Mouse (Mus musculus) adrenal gland, postnatal 14 days (tissue): ENCODE data around the gene Ercc8. TPM values are rescaled to one million over a fixed set of nuclear protein-coding genes. Genes with fewer than 3 reads are reported as not detected.
A peak's percentile ranks its signal among the peaks of the same experiment; 100 is the strongest.

Experiments used
- DNase-seq: peaks from one replicate; pipeline ENCODE4 v3.0.0; 2021; ENCODE audit warnings: mixed read lengths
- long read RNA-seq, 2 experiments: library from polyadenylated mRNA; stranded (forward); transcript quantifications; one replicate each; pipeline ENCODE4 v2.0.0; 2021
- total RNA-seq: library from RNA; stranded (reverse); gene quantifications from 2 replicates; pipeline ENCODE4 v1.2.3, GENCODE M21; 2021

Ercc8 gene
- total RNA-seq = 11.2 and 12.5 TPM in 2 replicates
- long read RNA-seq, experiment 1, partial matches to known transcripts = 1 of 6 reads
- long read RNA-seq, experiment 1, other reads (novel, unspliced or antisense) = 1 of 6 reads
- long read RNA-seq, experiment 2, partial matches to known transcripts = 0 of 6 reads
- long read RNA-seq, experiment 2, other reads (novel, unspliced or antisense) = 2 of 6 reads

DNA sequence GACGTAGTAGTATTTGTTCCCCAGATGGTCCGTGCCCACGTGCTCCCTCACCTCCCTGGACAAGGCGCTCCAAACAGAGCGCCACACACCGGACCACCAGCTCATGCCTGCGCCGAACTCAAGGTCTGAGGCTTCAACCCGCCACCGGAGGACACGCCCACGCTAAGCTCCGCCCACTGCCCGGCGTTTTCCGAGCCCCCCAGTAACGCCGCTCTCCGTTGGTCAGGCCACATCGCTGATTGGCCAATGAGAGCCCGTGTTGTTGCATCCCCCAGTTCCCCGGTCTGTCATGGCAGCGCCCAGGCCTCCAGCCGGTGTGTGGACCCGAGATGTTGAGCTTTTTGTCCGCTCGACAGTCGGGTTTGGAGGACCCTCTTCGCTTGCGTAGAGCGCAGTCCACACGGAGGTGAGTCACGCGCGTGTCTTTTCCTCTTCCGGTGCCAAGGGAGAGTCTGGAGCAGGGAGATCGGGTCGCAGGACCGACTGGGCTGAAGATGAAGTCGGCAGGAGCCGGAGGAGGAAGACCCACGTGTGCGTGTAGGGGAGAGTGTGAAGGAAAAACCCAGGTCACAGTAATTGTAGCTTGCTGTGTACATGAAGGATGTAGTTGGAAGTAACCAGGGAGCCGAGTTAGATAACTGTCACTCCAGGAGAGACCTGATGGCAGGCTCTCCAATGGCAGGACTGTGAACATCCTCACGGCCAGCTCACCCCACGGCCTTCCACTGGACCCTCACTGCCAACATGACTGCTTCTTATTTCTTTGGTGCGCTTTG is at the start of gene Ercc8, which contains the start of gene Ndufaf2:
TSS of gene Ercc8 (plus strand) at position 267 of the 776 bp plus-strand sequence.
TSS of gene Ndufaf2 (minus strand) at position 159 of the 776 bp plus-strand sequence.
- peak; percentile 98 for DNase-seq

DNA sequence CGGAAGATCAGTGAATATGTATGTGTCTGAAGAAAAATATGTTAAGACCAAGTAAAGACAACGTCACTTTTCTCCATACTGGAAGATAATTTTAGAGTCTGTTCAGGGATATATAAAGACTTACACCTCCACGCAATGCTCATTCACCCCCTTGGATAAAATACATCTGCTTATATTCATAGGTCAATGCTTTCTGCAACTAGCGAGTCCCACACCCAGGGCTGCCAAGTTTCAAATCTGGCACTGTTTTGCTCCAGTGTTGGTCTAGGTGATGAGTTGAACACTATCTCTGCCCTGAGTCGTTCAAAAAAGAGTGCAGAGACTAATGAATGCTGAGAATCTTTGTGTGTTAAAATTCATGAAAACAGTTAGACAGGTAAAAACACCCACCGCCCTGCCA is 47.6 kb upstream of the Ercc8 start:
- no peak for DNase-seq

DNA sequence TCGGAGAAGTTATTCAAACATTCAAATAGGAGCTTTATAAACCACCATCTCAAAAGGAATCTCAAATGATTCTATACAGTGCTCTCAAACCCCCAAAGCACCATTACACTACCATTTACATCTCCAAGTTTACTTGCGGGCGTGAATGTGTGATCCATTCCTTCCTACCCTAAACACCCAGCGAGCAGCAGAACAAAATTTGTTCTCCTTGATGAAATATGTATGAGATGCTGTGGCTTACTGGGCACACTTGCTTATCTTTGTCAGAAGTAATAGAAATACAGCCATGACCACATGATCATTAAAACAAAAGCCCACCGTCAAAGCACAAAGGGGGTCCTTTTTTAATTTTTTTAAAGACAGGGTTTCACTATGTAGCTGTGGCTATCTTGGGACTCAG is 45.0 kb upstream of the Ercc8 start:
- DNase-seq = no peak

DNA sequence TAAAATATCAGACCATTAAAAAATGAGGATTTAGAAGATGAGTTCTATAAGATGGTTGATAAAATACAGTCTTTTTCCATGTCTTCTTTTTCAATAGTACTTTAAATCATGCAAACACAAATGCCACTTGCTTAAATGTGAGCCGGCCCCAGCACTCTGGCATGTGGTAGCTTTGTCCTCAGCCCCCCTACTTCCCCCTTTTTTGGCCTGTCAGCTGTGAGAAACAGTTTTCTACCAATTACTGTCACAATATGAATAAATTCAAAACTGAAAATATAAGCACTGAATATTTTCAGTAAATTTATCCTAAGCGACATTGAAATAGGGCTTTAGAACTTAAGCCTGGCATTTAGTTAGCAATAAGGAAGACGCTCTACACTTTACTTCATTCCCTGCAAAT is 44.3 kb upstream of the Ercc8 start:
- no peak for DNase-seq

DNA sequence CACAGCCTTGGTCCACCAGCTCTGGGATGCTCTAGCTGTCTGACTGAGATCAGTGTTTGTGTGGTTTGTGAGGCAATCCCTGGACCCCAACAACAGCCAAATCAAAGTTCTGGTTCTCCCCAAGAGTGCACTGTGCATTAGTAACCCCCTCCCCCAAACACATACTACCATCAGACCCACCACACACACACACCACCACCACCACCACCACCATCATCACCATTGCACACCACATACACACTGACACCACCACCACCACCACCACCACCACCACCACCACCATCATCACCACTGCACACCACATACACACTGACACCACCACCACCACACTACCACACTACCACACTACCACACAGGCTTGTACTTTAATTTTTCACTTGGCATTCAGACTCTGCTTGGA is 40.9 kb upstream of the Ercc8 start:
- DNase-seq = no peak

DNA sequence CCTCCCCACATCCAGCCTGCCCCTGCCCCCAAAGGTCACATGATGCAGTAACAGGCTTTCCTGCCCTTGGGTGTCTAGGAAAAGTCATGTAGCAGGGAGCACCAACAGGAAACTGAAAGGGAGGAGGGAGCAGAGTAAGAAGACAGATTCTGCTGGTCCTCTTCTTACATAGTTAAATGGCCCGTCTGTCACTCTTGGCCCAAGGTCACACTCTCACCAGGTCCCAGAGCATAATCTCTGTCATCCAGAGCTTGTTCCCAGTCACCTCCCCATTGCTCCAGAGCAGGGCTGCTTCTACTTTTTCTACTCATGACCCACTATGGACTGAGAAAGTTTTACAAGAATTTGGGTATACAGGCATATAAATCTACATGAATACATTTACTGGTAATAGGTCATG is 40.3 kb upstream of the Ercc8 start:
- DNase-seq = no peak

DNA sequence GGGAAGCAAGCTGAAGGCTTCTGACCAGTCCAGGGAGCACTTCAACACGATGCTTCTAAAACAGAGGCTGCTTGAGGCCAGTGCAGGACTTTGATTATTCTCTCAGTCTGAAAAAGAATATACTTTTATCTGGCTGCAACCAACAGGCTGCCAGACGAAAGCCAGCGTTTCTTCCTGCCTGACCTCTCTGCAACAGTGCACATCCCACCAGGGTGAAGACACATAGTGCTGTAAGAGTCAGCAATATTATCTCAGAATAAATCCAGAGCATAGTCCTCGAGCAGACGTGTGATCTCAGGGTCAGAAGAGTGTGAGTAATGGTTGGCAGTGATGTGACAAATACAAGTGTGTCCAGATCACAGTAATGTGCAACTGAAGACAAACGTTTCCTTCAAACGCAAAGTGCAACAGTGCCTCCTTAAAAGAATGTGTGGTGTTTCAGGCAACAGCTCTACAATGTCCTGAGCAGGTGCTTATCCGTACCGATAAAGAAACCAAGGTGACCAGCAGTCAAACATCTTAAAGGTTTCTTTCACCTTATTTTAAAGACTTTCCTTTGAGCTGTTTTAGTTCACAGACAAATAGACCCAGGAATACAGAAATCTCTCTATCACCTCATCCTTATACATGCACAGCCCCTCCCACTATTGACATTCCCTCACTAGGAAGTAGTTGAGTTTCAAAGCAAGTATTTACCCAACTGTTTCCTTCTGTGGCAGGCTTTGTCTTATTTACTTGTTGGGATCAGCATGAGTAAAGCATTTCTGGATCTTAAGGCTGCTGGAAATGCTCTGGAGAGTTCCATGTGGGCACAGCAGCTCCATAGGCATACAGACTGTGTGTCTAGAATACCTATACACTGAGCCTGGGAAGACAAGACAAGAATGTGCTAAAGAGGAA is 38.9 kb upstream of the Ercc8 start:
- no peak for DNase-seq

DNA sequence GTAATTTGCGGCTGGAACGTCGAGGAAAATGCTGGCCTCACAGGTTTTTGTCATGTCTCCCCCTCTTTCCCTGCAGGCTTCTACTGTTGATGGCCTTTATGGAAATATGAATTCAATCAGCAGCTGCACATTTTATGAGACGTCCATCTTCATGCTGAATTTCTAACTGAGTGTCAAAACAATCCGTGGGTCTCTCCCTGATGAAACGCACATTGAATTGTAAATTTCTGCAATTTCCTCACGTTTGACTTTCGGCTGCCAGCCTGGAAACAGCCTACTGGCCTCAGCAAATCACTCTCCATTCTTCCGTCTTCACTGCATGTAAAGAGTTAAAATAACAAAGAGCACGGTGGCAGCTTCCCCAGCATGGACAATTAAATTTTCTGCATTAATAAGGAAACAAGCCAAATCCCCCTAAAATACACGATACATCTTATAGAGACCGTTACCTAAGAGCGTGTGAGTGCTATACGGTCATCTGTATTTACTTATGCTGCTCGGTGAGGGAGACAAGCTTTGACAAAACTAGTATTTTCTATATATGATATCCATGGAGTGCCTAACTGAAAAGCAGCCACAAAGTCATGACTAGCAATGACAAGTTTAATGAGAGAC is 35.3 kb upstream of the Ercc8 start:
- DNase-seq = no peak

DNA sequence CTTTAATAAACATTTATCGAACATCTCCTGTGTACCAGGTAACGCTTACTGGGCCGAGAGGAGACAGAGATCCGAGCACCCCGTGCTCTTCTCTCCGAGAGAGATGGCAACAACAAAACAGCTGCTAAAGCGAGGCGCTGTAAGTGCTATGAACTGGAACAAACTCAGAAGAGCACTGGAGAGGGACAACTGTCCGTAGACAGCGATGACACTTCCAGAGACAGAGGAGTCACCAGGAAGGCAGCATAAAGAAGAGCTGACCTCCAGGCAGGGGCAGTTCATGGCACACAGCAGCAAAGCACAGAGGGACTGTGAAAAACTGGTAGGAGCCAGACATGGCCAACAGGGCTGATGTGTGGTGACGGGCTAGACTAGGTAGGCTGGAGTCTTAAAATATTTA is 34.4 kb upstream of the Ercc8 start:
- DNase-seq = no peak

DNA sequence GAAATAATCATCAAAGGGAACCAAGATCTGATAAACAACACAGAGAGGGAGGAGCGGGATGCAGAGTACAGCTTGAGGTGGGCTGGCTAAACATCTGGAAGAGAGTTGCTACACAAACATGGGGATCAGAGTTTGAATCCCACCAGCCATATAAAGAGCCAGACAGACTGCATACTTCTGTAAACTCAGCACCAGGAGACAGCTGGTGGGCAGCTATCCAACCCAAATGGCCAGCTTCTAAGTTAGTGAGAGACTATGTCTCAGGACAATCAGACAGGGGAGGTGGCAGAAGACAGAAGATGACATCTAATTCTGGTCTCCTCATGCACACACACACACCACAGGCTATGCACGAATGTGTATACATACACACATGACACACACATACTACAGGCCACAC is 32.3 kb upstream of the Ercc8 start:
- no peak for DNase-seq

DNA sequence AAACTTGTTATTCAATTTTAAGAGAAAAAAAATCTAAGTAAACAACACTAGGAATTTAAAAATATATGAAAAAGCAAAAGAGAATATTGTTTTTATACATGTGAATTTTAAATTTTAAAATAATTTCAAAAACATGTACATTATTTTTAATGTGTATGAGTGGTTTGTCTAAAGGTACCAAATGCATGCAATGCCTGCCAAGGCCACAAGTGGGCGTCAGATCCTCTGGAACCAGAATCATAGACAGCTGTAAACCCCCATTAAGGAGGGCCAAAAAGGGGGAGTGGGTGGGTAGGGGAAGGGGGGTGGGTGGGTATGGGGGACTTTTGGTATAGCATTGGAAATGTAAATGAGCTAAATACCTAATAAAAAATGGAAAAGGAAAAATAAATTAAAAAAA is 31.4 kb upstream of the Ercc8 start:
- peak; percentile 30 for DNase-seq

DNA sequence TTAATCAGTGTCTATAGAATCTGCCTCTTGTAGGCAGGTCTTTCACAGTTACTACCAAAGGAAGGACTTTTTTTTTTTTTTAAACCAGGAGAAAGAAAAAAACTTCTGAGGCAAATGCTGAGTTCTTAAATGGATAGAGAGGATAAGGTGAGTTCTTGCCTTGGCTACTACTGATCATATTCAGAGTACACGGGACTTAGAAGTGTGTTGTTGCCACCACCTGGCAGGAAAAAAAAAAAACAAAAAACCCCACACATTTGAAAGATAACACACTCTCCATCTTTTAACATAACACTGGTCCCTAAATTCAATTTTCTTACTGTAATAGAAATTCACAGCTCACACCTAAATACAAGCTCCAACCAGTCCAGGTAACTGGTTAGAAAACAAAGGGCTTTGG is 30.6 kb upstream of the Ercc8 start:
- DNase-seq = no peak

DNA sequence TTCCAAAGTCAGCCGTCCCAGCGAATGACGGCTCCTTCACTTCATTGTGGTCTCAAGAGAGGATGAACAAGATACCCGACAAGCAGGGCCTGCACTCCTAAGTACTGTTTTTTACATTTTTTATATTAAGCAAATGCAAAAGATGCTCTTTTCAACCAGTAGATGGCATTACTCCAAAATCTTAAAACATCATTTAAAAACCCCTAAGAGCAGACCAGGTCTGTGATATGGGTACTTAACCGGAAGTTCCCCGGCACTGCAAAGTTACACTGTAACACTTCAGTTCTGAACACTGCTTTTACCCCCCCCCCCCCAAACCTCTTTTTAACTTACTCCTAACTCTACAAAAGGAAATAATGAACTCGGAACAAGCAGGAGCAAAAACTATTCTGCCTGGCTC is 29.5 kb upstream of the Ercc8 start:
- DNase-seq = no peak

DNA sequence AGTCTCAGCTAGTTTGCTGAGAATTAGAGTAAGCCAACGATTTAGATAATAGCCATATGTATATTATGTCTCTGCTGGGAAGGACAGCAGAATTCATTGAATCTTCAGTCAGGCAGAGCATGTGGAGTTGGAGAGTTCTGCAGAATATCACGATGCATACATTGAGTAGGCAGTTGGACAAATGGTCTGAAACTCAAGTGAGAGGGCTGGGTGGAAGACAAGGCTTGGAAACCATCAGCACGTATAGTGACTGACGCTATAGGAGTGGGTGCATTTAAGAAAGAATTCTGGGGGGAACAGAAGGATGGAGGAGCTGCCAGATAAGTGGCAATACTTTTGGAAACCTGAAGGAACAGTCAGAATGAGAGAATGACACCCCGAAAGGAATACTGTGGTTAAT is 27.8 kb upstream of the Ercc8 start:
- no peak for DNase-seq

DNA sequence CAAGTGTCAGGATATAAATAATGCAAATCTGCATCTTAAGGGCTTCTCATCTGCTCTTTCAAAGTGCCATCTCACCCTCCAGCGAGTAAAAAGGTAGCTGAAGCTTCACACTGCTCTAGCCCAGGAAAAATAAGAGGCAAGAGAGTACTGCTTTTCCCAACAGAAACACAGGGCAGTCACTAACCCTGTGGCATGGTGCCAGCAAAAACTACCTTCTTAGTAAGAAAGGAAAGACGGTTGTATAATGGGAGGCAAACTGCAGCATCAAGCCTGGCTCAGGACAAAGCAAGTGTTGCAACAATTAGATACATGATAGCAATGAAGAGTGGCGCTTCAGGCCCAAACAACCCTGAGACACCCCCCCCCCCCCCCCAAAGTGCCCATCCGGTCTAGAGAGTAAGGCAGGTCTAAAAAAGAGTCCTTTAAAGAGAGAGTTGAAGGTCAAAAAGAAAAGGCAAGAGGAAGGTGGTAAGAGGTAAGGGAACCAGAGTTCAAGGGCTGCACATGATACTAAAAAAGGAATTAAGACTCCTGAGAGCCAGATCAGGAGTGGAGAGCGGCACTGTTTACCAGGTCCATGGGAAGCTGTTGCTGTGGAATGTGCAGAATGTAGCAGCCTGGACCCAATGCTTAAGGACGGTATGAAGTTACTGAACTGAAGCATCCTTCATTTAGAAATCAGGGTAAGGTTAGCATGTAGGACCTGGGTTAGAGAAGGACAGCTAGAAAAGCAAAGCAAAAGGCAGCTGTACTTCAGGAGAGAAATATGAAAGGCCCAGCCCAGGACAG is 26.3 kb upstream of the Ercc8 start:
- DNase-seq = no peak

DNA sequence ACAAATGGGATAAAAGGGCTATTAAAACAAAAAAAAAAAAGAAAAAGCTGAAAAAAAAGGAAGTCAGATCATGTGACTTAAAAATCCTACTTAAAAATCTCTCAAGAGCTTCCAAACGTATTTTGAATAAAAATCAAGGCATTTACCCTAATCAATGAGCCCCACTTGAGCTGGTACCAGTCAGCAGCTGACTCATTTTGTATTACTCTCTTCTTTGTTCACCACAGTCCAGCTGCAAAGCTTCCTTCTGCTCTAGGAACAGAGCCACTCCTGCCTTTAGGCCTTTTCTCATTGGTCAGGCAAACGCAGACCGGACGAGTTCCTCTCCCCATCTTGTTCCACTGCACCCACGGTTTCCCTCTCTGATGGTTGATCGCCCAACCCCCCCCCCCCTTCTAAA is 22.9 kb upstream of the Ercc8 start:
- no peak for DNase-seq

DNA sequence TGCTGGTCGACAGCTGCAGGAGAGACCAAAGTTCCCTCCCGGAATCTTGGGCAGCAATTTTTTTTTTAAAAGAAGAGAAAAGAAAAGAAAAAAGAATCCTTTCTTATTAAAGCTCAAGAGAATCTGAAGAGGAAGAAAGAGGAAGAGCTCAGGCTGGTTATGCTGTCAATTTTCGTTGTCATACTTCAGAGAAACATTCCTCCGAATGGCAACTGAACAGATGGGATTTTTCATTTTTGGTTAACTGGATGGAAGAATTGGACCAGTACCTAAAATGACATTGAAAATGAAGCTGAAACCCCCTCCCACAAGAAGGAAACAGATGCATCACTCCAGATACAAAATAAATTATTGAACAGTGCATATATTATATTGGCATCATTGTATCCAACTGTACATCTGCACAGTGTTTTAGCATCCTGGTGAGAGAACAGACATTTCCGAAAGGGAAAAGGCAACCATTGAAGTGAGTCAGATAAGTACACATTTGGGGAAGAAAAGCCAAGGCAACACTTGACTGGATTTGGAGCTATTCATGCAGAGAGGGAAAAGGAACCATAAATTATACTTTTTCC is 20.0 kb upstream of the Ercc8 start:
- no peak for DNase-seq

DNA sequence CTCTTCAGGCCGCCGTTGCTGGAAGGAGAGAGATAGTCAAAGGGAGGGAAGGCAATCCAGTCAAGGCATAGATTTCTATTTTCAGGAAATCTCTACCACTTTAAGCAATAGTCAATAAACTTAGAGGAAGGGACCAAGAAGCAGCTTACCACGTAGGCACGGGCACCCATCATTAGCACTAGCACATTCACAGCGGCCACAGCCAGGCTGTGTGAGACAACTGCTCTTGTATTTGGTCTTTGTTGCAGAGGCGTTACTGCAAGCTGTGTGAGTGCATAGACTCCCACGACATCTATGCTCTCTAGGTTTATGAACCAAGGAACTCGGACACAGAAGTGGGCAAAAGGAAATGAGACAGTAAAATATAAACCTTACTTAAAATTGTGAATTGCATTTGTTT is 14.4 kb upstream of the Ercc8 start:
- DNase-seq = no peak

DNA sequence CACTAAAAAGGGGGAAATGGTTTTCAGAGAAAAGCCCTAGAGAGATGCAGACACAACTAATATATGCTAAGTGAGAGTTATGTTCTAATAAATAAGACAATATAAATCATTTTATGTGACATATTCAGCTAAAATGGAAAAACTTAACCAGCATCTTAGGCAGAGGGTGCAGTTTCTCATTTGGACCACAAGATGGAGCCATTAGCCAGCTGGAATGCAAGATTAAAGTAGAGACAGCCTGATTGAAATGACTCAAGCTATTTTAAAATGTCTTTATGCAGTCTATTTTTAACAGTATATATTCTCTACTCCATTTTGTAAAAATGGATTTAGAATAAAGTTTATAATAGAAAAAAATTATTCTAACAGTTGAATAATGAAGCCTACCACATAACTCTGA is 6.7 kb upstream of the Ercc8 start:
- peak; percentile 32 for DNase-seq

DNA sequence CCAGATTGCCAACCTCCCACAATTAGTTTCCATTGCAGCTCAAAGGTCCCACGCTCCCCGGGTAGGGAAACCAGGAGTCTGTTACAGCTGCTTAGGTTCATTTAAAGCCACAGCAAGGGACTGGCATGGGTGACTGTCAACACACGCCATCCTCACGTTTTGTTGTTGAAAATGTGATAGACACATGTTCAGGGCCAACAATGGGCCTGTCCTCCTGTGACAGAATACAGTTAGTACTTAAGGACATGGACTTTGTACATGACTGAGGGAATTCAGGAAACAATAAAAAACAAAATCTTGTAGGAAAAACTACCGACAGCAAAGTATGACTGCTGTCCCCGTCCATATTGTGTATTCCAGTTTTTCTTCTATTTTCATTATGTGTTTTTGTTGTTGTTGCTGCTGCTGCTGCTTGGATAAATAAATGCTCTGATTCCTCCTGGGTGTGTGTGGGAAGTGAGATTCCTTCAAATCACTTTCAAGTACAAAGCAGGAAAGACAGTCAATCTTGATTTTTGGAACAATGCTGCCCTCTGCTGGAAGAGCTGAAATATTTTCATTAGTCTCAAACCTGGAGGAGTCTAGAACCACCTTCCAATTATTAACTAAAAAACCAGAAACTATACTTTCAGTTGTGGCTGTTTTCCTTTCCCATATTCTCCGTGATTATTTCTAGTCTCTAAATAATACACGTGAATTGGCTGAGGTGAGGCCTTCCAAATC is 5.7 kb upstream of the Ercc8 start:
- peak; percentile 80 for DNase-seq

DNA sequence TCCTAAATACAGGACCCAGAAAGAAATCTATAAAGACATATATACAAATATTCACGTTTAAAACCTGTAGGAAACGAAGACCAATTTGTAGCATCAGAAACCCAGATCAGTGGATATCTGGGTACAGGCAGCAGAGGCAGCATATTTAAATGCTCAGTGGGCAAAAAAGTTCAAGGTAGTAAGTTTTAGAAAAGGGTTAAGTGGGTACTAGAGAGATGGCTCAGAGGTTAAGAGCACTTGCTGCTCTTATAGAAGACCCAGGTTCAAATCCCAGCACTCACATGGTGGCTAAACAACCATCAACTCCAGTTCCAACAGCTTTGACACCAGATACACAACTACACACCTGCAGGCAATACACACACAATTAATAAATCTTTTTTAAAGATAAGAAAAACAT is 1.4 kb upstream of the Ercc8 start:
- DNase-seq = no peak
